Mouse (Mus musculus) ES-Bruce4 (cell line): ENCODE results near the gene Peak1.

Source experiments
- CTCF ChIP-seq: IDR thresholded peaks from one replicate; pipeline ENCODE4 v1.8.1; 2011; ENCODE audit warnings: low read depth, low read length
- POLR2A ChIP-seq: IDR thresholded peaks from one replicate; pipeline ENCODE4 v1.8.1; 2011; ENCODE audit warnings: low read length; ENCODE audit not compliant: insufficient read depth

GRCm38 (mm10) chr9:56462606-56463005, 44.7 kb upstream of the Peak1 start:
- TF ChIP-seq POLR2A (no peak), CTCF (no peak)
